Mouse (Mus musculus): ENCODE results near the gene Bahcc1. TPM values are rescaled to one million over a fixed set of nuclear protein-coding genes. Genes with fewer than 3 reads are reported as not detected.

The Bahcc1 gene
- total RNA-seq, 2 experiments from 2014 or later = 7.8 to 8.9 TPM

DNA sequence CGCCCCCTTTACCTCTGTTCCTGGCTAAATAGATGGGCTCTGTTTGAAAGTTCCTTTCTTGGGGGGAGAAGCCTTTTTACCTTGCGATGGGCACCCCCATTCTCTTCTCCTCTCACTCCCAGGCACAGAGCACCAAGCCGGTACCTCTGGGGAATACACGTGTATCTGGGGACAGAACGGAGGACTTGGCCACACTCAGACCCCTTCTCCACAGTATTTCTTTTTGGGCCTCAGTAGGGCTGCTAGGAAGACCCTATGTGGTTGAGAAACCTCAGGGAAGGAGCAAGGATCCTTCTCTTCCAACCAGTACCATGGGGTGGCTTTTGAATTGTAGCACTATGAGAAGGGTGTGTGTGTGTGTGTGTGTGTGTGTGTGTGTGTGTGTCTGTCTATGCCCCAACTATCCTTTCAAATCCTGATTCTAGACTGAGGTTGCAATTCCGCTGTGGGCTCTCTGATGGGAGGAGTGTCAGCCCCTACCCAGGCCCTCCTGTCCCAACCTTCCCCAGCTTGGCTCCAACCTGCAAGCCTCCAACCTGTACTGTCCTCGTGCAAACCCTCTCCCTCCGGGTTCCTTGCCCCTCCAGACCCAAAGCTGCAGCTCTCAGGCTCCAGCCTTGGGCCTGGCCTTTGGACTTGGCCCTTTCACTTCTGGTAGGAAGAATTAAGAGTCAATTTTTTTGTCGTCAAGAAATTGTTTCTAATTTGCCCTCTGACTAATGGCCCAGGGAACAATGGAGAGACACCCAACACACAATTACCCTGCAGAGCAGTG is 4.4 kb upstream of the Bahcc1 start:
- DNase-seq (ENCODE audit: low spot score in 2 of 2) = no peak

DNA sequence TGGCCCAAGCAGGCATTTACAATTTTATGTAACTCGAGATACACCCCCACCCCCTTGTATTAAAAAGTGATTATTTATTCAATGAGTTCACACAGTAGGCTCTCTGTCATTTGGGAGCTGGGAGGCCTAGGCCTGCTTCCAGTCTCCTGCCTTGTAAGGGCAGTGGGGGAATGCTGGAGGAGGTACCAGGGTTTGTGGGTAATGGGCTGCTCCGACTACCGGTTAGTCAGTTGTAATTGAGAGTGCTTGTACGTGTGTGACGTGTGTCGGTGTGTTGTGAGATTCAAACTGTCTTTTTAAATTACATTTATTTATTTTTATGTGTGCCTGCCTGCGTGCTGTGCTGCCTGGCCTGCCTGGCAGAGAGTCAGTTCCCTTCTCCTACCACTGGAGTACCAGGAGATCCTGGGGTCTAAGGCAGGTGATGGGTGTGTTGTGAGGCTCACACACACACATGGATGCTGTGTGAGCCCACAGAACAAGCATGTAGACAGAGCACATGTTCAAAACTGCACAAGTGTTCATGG is 3.8 kb upstream of the Bahcc1 start:
- no peak for DNase-seq (ENCODE audit: low spot score in 2 of 2)

- DNase-seq (ENCODE audit: low spot score in 2 of 2) = peak; percentile 67 to 73
Measured at GRCm38 (mm10) chr11:120229861-120230751, 2.6 kb upstream of the Bahcc1 start.

- DNase-seq (ENCODE audit: low spot score in 2 of 2) = peak; percentile 57 to 65
Measured at GRCm38 (mm10) chr11:120230841-120231370, 1.8 kb upstream of the Bahcc1 start.

DNA sequence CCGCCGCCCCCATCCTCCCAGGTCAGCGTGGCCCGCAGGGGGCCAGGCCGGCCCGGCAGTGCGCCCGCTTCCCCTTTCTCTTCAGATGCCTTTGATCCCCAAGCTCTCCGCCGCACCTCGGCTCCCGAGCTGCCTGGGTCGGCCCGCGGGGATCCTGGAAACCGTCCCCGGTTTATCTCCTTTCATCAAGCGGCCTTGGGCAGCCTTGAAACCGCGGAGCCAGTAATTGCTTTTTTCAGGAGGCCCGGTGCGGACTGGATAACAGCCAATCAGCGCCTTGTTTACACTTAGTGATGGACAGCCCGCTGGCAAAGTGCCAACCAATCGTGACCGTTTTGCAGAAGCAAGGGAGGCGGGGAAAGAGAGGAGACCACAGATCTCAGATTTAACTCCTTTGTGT is 1.4 kb upstream of the Bahcc1 start:
- DNase-seq (ENCODE audit: low spot score in 2 of 2) = peak; percentile 99

DNA sequence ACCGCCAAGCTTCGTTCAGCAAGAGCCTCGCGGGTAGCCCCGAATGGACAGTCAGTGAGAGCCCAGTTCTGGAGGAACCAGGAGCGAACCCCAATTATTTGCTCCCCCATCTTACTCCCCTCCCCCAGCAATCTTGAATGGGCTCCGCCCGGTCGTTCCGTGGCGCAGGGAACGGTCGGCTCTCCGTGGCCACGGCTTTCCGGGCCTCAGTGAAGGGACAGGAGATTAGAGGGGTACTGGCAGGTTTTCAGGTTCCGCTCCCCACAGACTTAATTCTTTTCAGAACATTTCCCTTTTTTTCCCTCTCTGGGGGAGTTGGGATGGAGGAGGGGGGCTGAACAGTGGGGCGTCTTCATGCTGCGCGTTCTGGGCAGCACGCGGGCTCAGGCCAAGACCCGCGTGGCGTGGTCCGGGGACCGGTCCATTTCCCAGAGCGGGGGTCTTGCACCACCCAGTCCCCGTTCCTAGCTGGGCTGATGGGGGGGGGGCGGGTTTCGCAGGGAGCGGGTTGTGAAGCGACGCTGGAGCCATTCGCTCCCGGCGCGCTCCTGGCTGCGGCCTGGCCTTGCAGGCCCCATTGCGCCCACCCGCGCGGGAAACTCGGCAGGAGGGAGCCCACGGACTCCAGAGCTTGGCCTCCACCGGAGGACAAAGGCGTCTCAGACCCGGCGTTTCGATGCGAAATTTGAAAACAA is 841 bp downstream of the Bahcc1 start:
- peak in 1 of 2 experiments; percentile 59 for DNase-seq (ENCODE audit: low spot score in 2 of 2)

GRCm38 (mm10) chr11:120234136-120234775 is 1.5 kb downstream of the Bahcc1 start:
- DNase-seq (ENCODE audit: low spot score in 2 of 2) = peak in 1 of 2 experiments; percentile 66

DNA sequence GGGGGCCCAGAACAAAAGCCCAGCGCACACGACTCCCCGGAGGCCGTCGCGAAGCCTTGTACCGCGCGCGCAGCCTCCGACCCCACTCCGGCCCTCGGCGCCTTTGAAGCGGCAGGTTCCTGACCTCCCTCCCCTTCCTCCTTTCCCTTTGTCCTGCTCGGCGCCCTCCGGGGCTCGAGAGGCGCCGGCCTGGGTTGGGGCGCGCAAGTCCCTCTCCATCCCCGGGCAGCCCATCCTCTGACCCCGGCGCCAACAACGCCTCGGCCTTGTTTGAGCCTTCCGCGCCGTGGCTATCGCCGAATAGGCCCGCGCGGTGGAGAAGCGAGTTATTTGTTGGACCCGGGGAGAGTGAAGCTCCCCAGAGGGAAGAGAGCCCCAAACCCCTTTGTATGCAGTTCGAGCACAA is 2.0 kb downstream of the Bahcc1 start:
- peak in 1 of 2 experiments; percentile 60 for DNase-seq (ENCODE audit: low spot score in 2 of 2)

- DNase-seq (ENCODE audit: low spot score in 2 of 2) = peak in 1 of 2 experiments; percentile 65
Measured at GRCm38 (mm10) chr11:120235385-120236113, 2.8 kb downstream of the Bahcc1 start.

DNA sequence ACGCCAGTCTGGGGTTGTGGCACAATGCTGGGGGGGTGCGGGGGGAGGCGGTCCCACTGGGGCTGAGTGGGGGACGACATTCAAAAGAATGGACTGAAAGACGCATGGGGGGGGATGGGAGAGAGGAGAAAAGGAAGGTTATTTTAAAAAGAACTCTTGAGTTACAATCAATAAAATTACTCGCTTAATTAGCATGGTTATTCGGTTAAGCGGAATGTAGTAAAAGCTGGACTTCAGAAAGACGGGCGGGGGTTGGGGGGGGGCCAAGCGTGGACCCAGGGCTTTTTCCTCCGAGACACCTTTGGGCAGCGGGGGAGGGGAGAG is 3.3 kb downstream of the Bahcc1 start:
- DNase-seq (ENCODE audit: low spot score in 2 of 2) = no peak

GRCm38 (mm10) chr11:120236438-120237165 is 3.9 kb downstream of the Bahcc1 start:
- peak; percentile 65 for DNase-seq (ENCODE audit: low spot score in 2 of 2)

GRCm38 (mm10) chr11:120237166-120238131 is 4.7 kb downstream of the Bahcc1 start:
- peak; percentile 59 to 65 for DNase-seq (ENCODE audit: low spot score in 2 of 2)

- no peak for DNase-seq (ENCODE audit: low spot score in 2 of 2)
Measured at GRCm38 (mm10) chr11:120238306-120238705, 5.6 kb downstream of the Bahcc1 start.

DNA sequence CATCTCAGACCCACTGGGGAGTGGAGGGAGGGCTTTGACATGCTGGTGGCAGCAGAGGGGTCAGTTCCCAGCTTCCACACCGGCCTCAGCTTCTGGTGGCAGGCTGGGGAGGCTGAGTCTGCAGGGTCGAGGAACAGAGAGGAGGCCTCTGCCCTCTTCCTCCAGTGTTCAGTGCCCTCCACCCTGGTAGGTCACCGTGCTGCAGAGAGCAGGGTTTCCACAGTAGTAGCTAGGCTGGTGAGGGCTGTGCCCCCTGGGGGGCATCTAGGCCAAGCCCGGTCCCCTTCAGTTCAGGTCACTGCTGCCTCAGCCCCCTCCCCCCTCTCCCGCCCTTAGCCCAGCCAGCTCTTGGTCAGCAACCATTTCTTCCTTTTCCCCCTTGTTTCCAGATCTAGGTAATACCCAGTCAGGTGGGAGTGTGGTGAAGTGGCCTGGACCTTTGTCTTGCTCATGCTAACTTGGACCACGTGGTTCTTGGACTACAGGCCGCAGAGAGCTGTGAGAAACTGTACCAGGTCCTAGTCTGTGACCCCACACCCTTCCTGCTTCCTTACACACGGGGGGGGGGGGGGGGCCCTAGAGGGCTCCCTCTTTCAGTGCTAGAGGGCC is 6.1 kb downstream of the Bahcc1 start:
- peak in 1 of 2 experiments; percentile 47 for DNase-seq (ENCODE audit: low spot score in 2 of 2)

- DNase-seq (ENCODE audit: low spot score in 2 of 2) = no peak
Measured at GRCm38 (mm10) chr11:120239581-120239991, 6.8 kb downstream of the Bahcc1 start.

DNA sequence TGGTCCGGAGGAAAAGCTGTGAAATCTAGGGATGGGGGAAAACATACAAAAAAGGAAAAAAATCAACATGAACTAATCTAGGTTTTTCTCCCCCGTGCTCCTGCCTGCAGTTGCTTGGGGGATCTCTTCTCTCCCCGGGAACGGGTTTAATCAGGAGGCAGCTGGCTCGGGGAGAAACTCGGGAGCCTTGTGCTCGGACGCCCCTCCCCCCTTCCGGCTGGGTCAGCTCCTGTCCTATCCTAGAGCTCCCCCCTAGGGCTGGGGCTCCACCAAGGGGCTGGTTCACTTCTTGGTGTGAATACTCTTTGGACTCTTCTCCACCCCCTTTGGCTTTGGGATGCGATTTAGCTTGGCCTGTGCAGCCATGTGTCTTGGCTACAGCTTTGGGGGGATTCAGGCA is 7.5 kb downstream of the Bahcc1 start:
- DNase-seq (ENCODE audit: low spot score in 2 of 2) = peak; percentile 56 to 69
